Mouse (Mus musculus) cerebellum, adult 9-11 months (tissue): ENCODE results near the gene Scarf1.
A peak's percentile ranks its signal among the peaks of the same experiment; 100 is the strongest.

Experiments
- DNase-seq: peaks from one replicate; pipeline ENCODE4 v3.0.0; 2022

The Scarf1 gene

DNA sequence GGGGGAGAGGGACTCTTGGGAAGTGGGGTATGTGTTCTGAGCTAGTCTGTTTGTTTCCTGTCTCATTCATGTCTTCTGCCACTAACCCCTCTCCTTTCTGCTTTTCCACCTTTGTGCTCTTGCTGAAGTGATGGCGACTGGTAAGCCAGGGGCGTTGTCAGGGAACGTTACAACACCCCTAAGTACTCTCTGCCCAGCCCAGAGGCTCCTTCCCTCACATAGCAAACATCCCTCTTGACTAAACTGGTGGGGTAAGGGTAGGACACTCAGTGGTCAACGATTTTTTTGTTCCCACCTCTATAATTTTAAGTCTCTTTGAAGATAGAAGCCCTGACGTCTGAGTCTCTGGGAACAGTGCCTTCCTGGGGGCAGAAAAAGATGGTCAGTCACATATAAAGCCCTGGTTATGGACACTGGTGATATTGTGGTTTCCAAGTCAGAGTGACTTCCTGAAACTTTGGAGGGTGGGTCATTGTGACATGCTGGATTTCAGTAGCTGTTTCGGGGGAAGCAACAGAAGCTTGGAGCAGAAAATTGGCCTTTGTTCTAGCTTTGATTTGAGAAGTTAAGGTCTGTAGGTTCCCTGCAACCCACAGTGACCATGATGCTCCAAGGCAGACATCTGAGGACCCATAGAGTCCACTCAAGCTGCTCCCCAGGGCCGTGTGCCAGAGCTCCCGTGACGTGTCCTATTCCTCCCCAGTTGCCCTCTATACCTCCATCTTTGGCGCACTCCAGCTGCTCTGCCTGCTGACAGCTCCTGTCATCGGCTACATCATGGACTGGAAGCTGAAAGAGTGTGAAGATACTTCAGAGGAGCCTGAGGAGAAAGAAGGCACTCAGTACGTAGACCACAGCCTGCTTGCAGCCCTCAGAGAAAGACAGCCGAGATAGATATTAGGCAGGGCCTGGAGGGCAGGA is 53.2 kb downstream of the Scarf1 start:
- peak; percentile 74 for DNase-seq

DNA sequence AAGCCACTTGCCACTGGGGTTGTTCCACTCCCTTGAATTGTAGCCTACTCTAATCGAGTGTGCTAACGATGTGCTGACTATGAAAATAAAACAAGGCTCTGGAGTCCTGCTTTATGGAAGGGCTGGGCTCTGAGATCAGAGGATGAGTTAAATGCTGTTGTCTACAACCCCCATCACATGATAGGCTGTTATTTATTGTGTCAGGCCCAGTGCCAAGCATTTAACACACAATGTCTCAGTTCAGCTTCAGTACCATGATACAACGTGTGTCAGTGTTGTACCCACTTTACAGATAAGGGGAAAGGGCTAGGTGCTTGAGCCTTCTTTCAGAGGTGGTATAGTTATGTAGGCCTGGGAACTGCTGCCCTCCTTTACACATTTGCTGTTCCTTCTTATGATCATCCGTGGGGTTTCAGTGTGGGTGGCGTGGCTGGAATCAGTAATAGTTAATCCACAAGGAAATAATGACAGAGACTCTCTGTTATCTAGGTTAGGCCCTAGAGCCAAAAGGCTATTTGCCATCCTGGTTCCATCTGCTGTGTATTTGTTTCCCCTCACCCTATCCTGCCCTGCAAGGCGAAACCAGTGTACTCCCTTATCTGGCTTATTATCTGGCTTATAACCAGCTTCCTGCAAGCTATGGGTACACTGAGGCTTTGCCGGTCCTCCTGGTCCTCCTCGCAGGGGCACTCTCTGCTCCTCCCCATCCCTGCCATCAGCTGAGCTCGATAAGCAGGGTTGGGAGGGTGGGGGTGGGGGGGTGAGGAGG is 54.2 kb downstream of the Scarf1 start:
- DNase-seq: peak; percentile 87

DNA sequence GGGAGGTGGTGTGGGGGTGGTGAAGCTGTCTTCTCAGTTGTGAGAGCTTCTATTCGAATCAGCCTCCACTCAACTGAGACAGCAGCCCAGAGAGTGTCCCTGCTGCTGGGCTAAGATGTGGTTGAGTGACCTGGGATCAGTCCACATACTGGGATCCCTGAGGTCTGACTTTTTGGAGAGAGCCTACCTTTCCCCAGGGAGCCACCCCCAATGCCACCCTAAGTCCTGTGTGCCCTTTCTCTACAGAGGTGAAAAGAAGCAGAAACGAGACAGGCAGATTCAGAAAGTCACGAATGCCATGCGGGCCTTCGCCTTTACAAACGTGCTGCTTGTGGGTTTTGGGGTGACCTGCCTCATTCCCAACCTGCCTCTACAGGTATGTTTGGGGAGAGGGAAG is 54.8 kb downstream of the Scarf1 start:
- peak; percentile 61 for DNase-seq

DNA sequence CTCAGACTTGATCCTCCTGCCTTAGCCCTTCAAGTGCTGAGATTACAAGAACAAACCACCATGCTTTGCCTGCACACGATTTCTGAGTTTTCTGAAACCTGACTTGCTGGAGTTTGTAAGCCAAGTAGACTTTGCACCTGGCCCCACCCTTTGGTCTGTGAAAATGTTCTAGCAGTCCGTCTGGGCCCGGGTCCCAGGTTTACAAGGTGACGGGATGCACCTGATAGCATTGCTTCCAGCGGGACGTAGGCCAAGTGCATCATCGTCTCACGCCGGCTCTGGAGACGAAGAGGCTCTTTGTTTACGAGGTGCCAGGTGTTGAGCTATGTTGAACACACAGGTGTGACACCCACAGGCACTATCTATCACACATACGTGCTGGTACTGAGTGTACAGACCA is 55.6 kb downstream of the Scarf1 start:
- DNase-seq: peak; percentile 67

DNA sequence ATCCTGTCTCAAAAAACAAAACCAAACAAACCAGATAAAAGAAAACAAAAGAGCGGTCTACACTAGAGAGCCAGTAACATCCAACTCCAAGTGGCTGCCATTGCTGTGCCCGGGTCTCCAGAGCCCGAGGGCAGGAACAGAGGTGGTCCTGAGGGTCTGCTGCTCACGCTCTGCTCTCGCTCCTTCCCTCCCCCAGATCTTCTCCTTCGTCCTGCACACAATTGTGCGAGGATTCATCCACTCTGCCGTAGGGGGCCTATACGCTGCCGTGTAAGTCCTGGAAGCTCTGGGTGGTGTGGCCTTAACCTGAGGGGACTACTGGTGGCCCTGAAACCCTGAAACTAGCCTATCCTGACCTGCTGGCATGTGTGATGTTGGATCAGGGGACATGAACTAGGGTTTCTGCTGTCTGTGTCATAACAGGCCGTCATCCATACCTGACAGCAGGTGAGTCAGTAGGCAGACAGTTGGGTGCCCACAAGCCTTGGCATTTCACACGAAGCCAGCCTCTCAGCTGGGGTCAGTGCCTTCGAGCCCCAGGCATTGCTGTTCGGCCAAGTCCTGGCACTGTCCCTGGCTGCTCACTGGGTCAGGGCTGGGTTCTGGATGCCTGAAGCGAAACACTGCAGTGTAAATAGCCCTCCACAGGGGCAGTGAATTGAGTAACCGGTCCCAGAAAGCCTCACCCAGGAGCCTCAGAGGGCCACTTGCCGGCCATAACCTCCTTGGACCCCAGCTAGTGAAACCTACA is 57.2 kb downstream of the Scarf1 start:
- DNase-seq: peak; percentile 95

DNA sequence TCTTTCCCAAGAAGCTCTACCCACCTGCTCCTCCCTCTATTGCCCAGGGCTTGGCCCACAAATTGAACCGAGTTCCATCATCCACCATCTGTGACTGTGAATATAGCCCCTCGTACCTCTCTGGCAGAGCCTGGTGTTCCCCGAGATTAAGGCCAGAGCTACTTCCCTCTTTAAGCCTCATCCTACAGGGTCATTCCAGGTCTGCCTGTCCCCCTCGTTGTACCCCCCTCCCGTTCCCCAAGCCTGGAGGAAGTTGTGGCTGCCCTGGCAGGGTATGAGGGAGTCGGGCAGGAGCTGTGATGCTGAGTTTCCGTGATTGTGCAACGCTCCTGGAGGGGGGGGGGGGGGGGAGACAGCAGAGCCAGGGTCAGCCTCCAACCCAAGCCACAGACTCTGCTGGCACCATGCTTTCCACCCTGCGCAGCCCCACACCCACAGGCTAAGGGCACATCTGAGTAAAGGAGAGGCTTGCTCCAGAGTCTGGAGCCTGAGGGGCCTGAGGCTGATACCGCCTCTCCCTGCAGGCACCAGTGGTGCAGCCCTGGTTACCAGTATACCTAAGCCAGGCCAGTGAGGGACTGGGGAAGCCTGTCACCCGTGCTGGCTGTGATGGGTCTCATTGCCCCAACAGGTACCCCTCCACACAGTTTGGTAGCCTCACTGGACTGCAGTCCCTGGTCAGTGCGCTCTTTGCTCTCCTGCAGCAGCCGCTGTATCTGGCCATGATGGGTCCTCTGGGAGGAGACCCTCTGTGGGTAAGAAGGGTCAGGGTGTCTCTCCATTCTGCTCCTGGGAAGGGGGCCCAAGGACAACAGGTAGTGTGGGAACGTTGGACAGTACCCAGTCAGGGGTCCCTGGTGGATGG is 58.0 kb downstream of the Scarf1 start:
- peak; percentile 85 for DNase-seq

DNA sequence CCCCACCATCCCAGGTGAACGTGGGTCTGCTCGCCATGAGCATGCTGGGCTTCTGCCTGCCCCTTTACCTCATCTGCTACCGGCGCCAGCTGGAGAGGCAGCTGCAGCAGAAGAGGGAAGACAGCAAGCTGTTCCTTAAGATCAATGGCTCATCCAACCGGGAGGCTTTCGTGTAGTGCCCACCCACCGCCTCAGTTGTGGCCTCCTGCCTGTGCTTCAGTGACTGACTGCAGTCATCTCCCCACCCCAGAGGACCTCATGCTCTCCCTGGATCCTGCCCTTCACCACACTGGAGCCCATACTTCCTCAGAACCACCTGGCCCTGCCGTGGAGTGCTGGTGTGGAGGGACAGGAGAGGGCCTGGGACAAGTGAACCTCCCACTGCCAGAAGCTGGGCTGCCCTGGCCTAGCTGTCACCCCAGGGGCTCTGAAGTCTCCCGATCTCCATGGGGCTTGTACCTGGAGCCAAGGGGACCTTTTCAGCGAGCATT is 59.0 kb downstream of the Scarf1 start:
- peak; percentile 73 for DNase-seq

DNA sequence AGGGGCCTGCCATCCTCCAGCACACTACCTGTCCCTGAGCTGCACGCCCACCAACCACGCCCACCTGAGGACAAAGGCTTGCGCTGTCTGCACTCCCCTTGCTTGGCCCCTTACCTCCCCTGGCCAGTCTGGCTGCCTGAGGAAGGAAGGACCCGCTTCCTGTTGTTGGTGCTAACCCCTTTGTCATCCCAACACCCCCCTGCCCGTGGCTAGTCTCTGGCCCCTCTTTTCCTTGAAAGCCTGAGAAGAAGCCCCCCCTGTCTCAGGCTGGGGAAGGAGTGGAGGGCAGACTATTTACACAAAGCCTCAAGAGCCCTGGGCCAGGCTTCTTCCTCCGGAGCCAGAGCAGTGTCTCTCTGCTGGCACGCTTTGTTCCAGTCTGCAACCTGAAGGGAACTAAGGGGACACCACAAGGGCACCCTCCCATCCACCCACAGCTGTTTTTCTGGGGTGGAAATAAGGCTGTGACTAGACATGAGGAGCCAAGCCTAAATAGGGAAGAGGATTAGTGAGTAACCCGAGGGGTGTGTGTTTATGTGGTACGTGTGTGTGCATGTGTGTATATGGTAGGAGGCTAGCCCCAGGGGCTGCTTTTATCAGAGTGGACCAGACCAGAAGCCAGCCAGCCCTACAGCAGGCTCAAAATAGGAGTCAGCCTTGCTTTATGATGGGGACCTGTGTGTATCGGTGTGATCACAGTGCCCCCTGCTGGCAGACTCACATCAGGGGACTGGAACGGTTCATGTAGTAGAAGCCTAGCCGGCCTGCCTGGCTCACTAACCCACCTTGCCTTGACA is 59.7 kb downstream of the Scarf1 start:
- peak; percentile 94 for DNase-seq

DNA sequence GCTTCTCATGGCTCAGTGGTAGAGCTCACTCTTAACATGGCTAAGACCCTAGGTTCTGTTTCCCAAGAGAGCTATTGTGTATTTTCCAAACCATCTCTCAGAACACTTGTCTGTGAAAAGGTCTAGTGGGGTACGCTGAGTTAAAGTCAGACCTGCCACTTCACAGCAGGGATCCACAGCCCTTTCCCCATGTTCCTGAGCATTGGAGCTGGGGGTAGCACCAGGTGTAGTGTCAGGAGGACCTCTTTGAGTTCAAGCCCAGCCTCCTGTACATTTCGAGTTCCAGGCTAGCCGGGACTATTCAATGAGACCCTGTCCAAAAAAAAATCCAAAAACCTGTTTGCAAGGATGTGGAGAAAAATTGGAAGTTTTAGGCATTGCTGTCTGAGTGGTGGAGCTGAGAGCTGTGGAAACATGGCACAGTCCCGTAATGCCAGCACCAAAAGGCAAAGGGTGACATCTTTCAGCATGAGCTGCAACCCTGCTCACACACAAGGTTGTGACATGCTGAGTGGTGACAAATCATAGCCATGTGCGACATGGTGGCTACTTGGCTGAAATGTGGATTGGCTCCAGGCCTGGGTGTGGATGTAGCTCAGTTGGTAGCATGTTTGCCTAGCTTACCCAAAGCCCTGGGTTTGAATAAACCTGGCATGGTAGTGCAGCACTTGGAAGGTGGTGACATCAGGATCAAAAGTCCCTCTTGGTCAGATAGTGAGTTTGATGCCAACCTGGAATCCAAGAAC is 61.2 kb downstream of the Scarf1 start:
- DNase-seq: peak; percentile 64

DNA sequence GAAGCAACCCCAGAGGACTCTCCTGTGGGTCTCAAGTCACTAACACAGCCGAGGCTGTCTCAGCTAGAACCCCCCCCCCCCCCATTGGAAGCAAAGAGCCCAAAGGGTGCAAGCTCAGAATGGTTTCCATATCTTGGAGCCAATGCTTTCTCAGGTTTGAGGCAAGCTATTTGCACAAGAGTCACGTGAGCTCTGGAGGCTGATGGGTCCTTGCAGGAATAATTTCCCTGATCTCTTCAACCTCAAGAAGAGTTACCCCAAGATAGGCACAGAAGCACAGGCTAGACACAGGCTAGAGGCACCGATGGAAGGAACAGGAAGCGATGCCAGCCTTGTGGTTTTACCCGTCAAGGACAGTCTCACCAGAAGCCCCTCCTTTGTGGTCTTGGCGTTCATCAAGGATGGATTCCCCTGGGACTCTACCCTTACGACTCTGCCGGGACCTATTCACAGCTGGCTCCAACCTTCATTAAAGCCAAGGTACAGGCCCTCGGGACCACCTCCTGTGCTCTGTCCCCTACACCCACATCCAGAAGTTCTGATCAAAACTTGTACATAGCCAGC is 62.3 kb downstream of the Scarf1 start:
- peak; percentile 48 for DNase-seq
